Mouse (Mus musculus): ENCODE measurements around the gene Slc25a41.

- no peak for TF ChIP-seq POLR2A (IDR thresholded peaks at IDR 0.05; ENCODE audit: low read depth, low read length)
- TF ChIP-seq CTCF (IDR thresholded peaks at IDR 0.05; ENCODE audit: extremely low read depth, insufficient read length, insufficient replicate concordance, low read depth, low read length): no peak
Measured at GRCm38 (mm10) chr17:57070699-57071098, 29.2 kb upstream of the Slc25a41 start.
